Mouse (Mus musculus): ENCODE measurements around the gene Irgm2. TPM values are rescaled to one million over a fixed set of nuclear protein-coding genes. Genes with fewer than 3 reads are reported as not detected.
"Not testable (repeated sequence)": the region's sequence is repeated elsewhere in the genome, so short reads cannot be mapped to it uniquely, and the experiment has no call there.

Gene Irgm2
- total RNA-seq, 2 experiments from 2014 or later = 8.7 to 14.6 TPM

- Histone ChIP-seq H3K27ac (no peak overlapping the region; the same call in 1 of the 2 replicates), H3K4me3 (peak overlapping the region; percentile 17; the same call in 1 of the 2 replicates)
- no peak for TF ChIP-seq CTCF (IDR thresholded peaks at IDR 0.05)
- no peak for DNase-seq
- intact Hi-C loops (cut with DNase I) = loop anchor here (5.0 kb wide), 1 partner anchor 219 kb away; no protein-coding TSS in a partner anchor
Observed at GRCm38 (mm10) chr11:58183579-58183978, 15.8 kb upstream of the Irgm2 start.

GRCm38 (mm10) chr11:58189675-58190074 is 9.7 kb upstream of the Irgm2 start:
- TF ChIP-seq CTCF (IDR thresholded peaks at IDR 0.05) = no peak
- DNase-seq = no peak
- intact Hi-C loops (cut with DNase I) = no loop called here
- no peak overlapping the region for H3K4me3 ChIP-seq
- no peak overlapping the region for H3K27ac ChIP-seq

DNA sequence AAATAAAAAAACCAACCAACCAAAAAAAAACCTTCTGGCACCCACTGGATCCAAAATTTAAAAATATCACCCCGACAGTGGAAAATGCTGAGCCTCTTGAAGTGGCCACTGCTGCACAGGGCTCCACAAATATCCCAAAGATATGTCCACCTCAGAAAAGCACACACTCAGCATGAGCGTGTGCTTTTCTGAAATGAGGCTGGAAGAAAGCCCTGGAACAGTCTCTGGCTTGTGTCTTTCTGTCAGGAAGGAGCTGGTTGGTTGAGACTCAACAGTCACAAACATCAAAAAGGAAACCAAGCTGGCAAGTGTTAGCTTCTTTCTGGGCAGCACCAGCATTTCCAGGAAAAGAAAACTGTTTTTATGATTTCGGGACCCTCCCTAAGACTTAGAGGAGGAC is 6.1 kb upstream of the Irgm2 start:
- Histone ChIP-seq H3K4me3 (no peak overlapping the region), H3K27ac (peak overlapping the region; percentile 78)
- intact Hi-C loops (cut with DNase I) = loop anchor here (2.0 kb wide), 1 partner anchor 27 kb away; no protein-coding TSS in a partner anchor
- peak; percentile 44 for DNase-seq
- no peak for TF ChIP-seq CTCF (IDR thresholded peaks at IDR 0.05)

DNA sequence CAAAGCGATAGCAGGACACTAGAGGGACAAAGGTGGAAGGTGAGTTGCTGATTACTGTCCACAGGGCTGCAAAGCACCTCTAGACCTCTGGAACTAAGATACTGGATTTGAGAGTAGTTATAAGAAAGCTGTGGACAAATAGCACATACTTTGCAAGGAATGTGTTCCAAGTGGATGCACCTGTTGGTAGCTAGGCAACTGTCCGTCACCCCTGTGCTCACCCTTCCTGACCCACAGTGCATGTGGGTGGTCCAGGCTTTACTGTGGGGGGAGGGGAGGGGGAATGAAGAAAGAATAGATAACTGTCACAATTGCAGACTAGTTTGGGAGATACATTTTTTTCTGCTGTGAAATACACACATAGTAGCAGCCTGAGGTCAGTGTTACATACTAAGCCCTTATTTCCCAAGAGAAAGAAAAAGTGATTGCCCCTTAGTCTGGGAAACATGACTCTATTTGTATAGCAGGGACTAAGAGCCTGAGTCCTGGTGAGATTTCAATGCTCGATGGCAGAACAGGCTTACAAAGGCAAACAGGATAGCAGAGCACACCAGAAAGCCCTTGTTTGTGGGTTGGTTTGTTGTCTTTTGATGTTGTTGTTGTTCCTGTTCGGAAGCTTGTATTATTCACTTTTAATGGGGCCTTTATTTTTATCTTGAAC is 5.4 kb upstream of the Irgm2 start:
- no peak overlapping the region for H3K4me3 ChIP-seq
- no peak for DNase-seq
- H3K27ac ChIP-seq = peak overlapping the region; percentile 78
- no peak for TF ChIP-seq CTCF (IDR thresholded peaks at IDR 0.05)
- intact Hi-C loops (cut with DNase I) = loop anchor here (2.0 kb wide), 1 partner anchor 27 kb away; no protein-coding TSS in a partner anchor

GRCm38 (mm10) chr11:58198663-58199062 is 755 bp upstream of the Irgm2 start:
- peak overlapping the region; percentile 95 for H3K27ac ChIP-seq
- TF ChIP-seq CTCF (IDR thresholded peaks at IDR 0.05) = no peak
- peak overlapping the region; percentile 95 for H3K4me3 ChIP-seq
- intact Hi-C loops (cut with DNase I) = no loop called here
- no peak for DNase-seq

GRCm38 (mm10) chr11:58200226-58200625 is 808 bp downstream of the Irgm2 start:
- peak overlapping the region; percentile 95; the same call in 1 of the 2 replicates for H3K27ac ChIP-seq
- H3K4me3 ChIP-seq = peak overlapping the region; percentile 95
- intact Hi-C loops (cut with DNase I) = no loop called here
- TF ChIP-seq CTCF (IDR thresholded peaks at IDR 0.05) = no peak
- no peak for DNase-seq

- DNase-seq = peak; percentile 65
- TF ChIP-seq CTCF (IDR thresholded peaks at IDR 0.05) = no peak
- H3K27ac ChIP-seq = no peak overlapping the region
- H3K4me3 ChIP-seq = peak overlapping the region; percentile 11; the same call in 1 of the 2 replicates
- intact Hi-C loops (cut with DNase I) = no loop called here
Observed at GRCm38 (mm10) chr11:58201052-58201451, 1.6 kb downstream of the Irgm2 start.

GRCm38 (mm10) chr11:58210321-58210886 is 11.0 kb downstream of the Irgm2 start:
- intact Hi-C loops (cut with DNase I) = no loop called here
- DNase-seq = no peak
- Histone ChIP-seq H3K27ac (peak overlapping the region; percentile 77), H3K4me3 (no peak overlapping the region)
- TF ChIP-seq CTCF (IDR thresholded peaks at IDR 0.05) = no peak

- TF ChIP-seq CTCF (IDR thresholded peaks at IDR 0.05) = no peak
- H3K27ac ChIP-seq = peak overlapping the region; percentile 77
- H3K4me3 ChIP-seq = peak overlapping the region; percentile 42
- intact Hi-C loops (cut with DNase I) = no loop called here
- DNase-seq = peak; percentile 51
Observed at GRCm38 (mm10) chr11:58211062-58211681, 11.8 kb downstream of the Irgm2 start.

DNA sequence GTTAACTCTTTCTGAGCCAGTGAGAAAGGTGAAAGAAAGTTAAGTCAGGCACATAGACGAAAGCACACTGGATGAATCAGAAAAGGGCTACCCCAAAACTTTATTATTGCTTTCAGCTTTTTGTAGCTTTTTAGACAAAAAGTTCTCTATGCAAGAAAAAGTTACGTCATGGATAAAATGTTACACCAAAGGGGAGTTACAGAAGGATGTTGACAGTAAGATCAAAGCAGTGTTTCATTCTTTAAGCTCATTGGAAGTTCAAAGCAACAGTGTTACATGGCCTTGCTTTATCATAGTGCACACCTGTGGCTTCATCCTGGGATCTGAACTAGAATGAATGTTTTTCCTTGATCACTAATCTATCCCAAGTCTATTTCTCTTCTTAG is 12.3 kb downstream of the Irgm2 start:
- DNase-seq = no peak
- intact Hi-C loops (cut with DNase I) = no loop called here
- TF ChIP-seq CTCF (IDR thresholded peaks at IDR 0.05) = no peak
- peak overlapping the region; percentile 77 for H3K27ac ChIP-seq
- peak overlapping the region; percentile 42 for H3K4me3 ChIP-seq

DNA sequence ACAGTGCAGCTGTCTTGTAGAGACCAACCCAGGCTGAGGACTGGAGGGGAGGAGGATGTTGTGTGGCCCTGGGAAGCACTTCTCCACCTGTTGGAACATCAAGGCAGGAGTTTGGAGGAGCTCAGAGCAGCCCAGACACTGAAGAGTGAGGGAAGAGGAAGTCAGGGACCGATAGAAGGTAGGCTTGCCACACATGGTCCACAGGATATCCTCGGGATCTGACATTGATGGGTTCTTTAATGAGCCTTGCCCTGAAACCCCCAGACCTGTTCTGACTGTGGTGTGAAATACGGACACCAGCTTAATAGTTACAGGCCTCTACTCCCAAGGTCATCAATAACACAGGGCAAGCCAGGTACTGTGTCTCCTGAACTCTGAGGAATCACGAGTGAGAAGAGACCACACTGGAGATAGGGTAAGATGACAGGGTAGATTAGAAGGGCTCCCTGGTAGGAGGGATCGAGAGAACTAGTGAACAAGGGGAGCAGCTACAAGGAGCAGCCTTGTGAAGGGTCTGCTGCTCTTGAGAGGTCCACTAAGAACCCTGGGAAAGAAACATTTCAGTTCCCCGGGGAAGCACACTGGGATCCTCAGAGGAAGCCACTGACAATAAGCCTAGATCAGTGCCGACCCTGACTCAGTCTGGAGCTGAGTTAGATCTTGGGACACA is 14.4 kb downstream of the Irgm2 start:
- no peak for DNase-seq
- Histone ChIP-seq H3K4me3 (peak overlapping the region; percentile 88), H3K27ac (peak overlapping the region; percentile 92)
- no peak for TF ChIP-seq CTCF (IDR thresholded peaks at IDR 0.05)
- intact Hi-C loops (cut with DNase I) = no loop called here

GRCm38 (mm10) chr11:58214391-58215048 is 15.1 kb downstream of the Irgm2 start:
- peak overlapping the region; percentile 88 for H3K4me3 ChIP-seq
- no peak for TF ChIP-seq CTCF (IDR thresholded peaks at IDR 0.05)
- intact Hi-C loops (cut with DNase I) = no loop called here
- H3K27ac ChIP-seq = peak overlapping the region; percentile 92
- DNase-seq = peak; percentile 92

DNA sequence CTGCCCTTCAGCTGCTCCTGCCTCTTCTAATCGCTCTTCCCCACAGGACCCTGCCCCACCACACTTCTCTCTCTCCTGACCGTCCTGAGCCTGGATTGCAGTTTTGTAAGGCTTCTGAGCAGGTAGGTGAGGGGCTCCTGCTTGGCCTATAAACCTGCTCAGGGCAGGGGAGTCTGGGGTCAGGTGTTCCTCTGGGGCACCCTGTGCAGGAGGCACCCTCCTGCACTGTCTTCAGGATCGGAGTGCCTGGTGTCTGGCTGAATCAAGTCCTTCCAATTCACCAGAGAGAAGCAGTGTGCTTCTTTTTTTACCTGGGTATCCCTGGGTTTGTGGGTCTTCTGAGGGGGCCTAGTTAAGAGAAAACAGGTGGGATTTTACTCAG is 15.6 kb downstream of the Irgm2 start:
- Histone ChIP-seq H3K27ac (peak overlapping the region; percentile 92), H3K4me3 (peak overlapping the region; percentile 88)
- DNase-seq; intact Hi-C loops (cut with DNase I): not testable (repeated sequence)

Measured in gastrocnemius, adult 2 months (tissue).